Mouse (Mus musculus) kidney, embryonic 16.5 days (tissue): ENCODE measurements around the gene Pla2r1. TPM values are rescaled to one million over a fixed set of nuclear protein-coding genes. Genes with fewer than 3 reads are reported as not detected.

Experiments used
- ATAC-seq: fragments of 200-750 bp; cut with Nextera tagmentation; 2 replicates; pipeline ENCODE4 v1.8.0; 2017; ENCODE audit warnings: moderate TSS enrichment; ENCODE audit not compliant: low FRiP score, low TSS enrichment
- H3K27ac ChIP-seq: fragments of 300-500 bp; sonication (generic); 2 replicates; pipeline ENCODE4 v1.5.1; 2014; ENCODE audit warnings: low read length
- H3K27me3 ChIP-seq: fragments of 300-500 bp; sonication (generic); 2 replicates; pipeline ENCODE4 v1.6.1; 2014; ENCODE audit warnings: low read length, control low read depth, mixed read lengths; ENCODE audit not compliant: insufficient read depth
- H3K36me3 ChIP-seq: fragments of 300-500 bp; sonication (generic); 2 replicates; pipeline ENCODE4 v1.6.1; 2014; ENCODE audit warnings: low read length, control low read depth, mixed read lengths; ENCODE audit not compliant: insufficient read depth
- H3K4me1 ChIP-seq: fragments of 300-500 bp; sonication (generic); 2 replicates; pipeline ENCODE4 v1.6.1; 2014; ENCODE audit warnings: low read length, control low read depth, mixed read lengths; ENCODE audit not compliant: insufficient read depth
- H3K4me2 ChIP-seq: fragments of 300-500 bp; sonication (generic); replicated peaks from 2 replicates; pipeline ENCODE4 v1.6.1; 2014; ENCODE audit warnings: low read depth, low read length
- H3K4me3 ChIP-seq: fragments of 300-500 bp; sonication (generic); 2 replicates; pipeline ENCODE4 v1.5.1; 2014; ENCODE audit warnings: mild to moderate bottlenecking, low read length
- H3K9ac ChIP-seq: fragments of 300-500 bp; sonication (generic); replicated peaks from 2 replicates; pipeline ENCODE4 v1.6.1; 2014; ENCODE audit warnings: low read length
- H3K9me3 ChIP-seq: fragments of 300-500 bp; sonication (generic); 2 replicates; pipeline ENCODE4 v1.6.1; 2016; ENCODE audit warnings: low read length, control low read depth
- WGBS: fragments of 180-500 bp; shearing (Covaris S2); extraction: QIAGEN DNeasy Blood & Tissue Kit; methylation state at CpG from one replicate; pipeline ENCODE4 v1.1.7; 2014; 5-methylcytosine and 5-hydroxymethylcytosine counted together
- polyA plus RNA-seq: library from polyadenylated mRNA; unstranded; fragments of >200 nt; fragmentation: Nextera tagmentation; extraction: Ambion mirVana; gene quantifications from 2 replicates; pipeline ENCODE4 v1.2.1, GENCODE M21; 2015

The Pla2r1 gene
- polyA plus RNA-seq, 1 experiment from 2014 or later = 3.5 TPM

- 94% methylated on average over 1 of the region's 1 CpGs for WGBS
- H3K27me3 ChIP-seq = no peaks in the 10 kb centered on the region
- no peak for ATAC-seq
- 0 out of 2 replicates have a peak, but pooled peaks cover 3% of the 10 kb centered on the region for H3K4me1 ChIP-seq
- no peak overlapping the region for H3K27ac ChIP-seq
- no peak overlapping the region for H3K9ac ChIP-seq
- H3K4me2 ChIP-seq = no peak overlapping the region
- 0 out of 2 replicates have a peak, but pooled peaks cover 5% of the 10 kb centered on the region for H3K9me3 ChIP-seq
- H3K4me3 ChIP-seq = no peak overlapping the region
- no peaks in the 10 kb centered on the region for H3K36me3 ChIP-seq
Measured at GRCm38 (mm10) chr2:60510718-60511117, 42.4 kb downstream of the Pla2r1 start.

- Histone ChIP-seq H3K4me1 (no peaks in the 10 kb centered on the region), H3K9ac (no peak overlapping the region), H3K4me2 (no peak overlapping the region), H3K36me3 (no peaks in the 10 kb centered on the region), H3K9me3 (0 out of 2 replicates have a peak, but pooled peaks cover 5% of the 10 kb centered on the region), H3K4me3 (no peak overlapping the region), H3K27ac (no peak overlapping the region), H3K27me3 (no peaks in the 10 kb centered on the region)
- 28% methylated on average over 2 of the region's 2 CpGs for WGBS
- no peak for ATAC-seq
Measured at GRCm38 (mm10) chr2:60505145-60505544, 48.0 kb downstream of the Pla2r1 start.

- Histone ChIP-seq H3K27me3 (no peaks in the 10 kb centered on the region), H3K9me3 (0 out of 2 replicates have a peak, but pooled peaks cover 5% of the 10 kb centered on the region), H3K4me1 (no peaks in the 10 kb centered on the region), H3K27ac (no peak overlapping the region), H3K4me2 (no peak overlapping the region), H3K9ac (no peak overlapping the region), H3K4me3 (no peak overlapping the region), H3K36me3 (no peaks in the 10 kb centered on the region)
- ATAC-seq = no peak
- WGBS = 35% methylated on average over 2 of the region's 2 CpGs
Measured at GRCm38 (mm10) chr2:60504718-60505117, 48.4 kb downstream of the Pla2r1 start.

GRCm38 (mm10) chr2:60503991-60504390 lies 49.1 kb downstream of the Pla2r1 start:
- no peaks in the 10 kb centered on the region for H3K27me3 ChIP-seq
- H3K4me1 ChIP-seq = no peaks in the 10 kb centered on the region
- 83% methylated on average over 4 of the region's 4 CpGs for WGBS
- H3K27ac ChIP-seq = no peak overlapping the region
- H3K4me2 ChIP-seq = no peak overlapping the region
- ATAC-seq = no peak
- no peak overlapping the region for H3K9ac ChIP-seq
- no peaks in the 10 kb centered on the region for H3K36me3 ChIP-seq
- 0 out of 2 replicates have a peak, but pooled peaks cover 5% of the 10 kb centered on the region for H3K9me3 ChIP-seq
- no peak overlapping the region for H3K4me3 ChIP-seq

GRCm38 (mm10) chr2:60500583-60501116 lies 52.5 kb downstream of the Pla2r1 start:
- Histone ChIP-seq H3K4me3 (no peak overlapping the region), H3K9ac (no peak overlapping the region), H3K27ac (no peak overlapping the region), H3K36me3 (no peaks in the 10 kb centered on the region), H3K9me3 (no peaks in the 10 kb centered on the region), H3K4me1 (no peaks in the 10 kb centered on the region), H3K4me2 (no peak overlapping the region), H3K27me3 (no peaks in the 10 kb centered on the region)
- 95% methylated on average over 1 of the region's 1 CpGs for WGBS
- ATAC-seq = no peak

- Histone ChIP-seq H3K27ac (no peak overlapping the region), H3K27me3 (no peaks in the 10 kb centered on the region), H3K9me3 (no peaks in the 10 kb centered on the region), H3K36me3 (no peaks in the 10 kb centered on the region), H3K9ac (no peak overlapping the region), H3K4me3 (no peak overlapping the region), H3K4me2 (no peak overlapping the region), H3K4me1 (no peaks in the 10 kb centered on the region)
- no peak for ATAC-seq
- WGBS = 91% methylated on average over 7 of the region's 7 CpGs
Measured at GRCm38 (mm10) chr2:60479906-60480305, 73.2 kb downstream of the Pla2r1 start.

- no peaks in the 10 kb centered on the region for H3K27me3 ChIP-seq
- H3K4me3 ChIP-seq = no peak overlapping the region
- H3K4me2 ChIP-seq = no peak overlapping the region
- H3K4me1 ChIP-seq = no peaks in the 10 kb centered on the region
- no peak overlapping the region for H3K9ac ChIP-seq
- no peaks in the 10 kb centered on the region for H3K36me3 ChIP-seq
- H3K9me3 ChIP-seq = no peaks in the 10 kb centered on the region
- no peak overlapping the region for H3K27ac ChIP-seq
- WGBS = 77% methylated on average over 2 of the region's 2 CpGs
- ATAC-seq = no peak
Measured at GRCm38 (mm10) chr2:60478778-60479177, 74.3 kb downstream of the Pla2r1 start.

- no peaks in the 10 kb centered on the region for H3K36me3 ChIP-seq
- no peak overlapping the region for H3K4me2 ChIP-seq
- no peak overlapping the region for H3K9ac ChIP-seq
- no peak overlapping the region for H3K4me3 ChIP-seq
- 71% methylated on average over 11 of the region's 11 CpGs for WGBS
- H3K9me3 ChIP-seq = no peaks in the 10 kb centered on the region
- H3K27ac ChIP-seq = no peak overlapping the region
- no peak for ATAC-seq
- H3K27me3 ChIP-seq = no peaks in the 10 kb centered on the region
- no peaks in the 10 kb centered on the region for H3K4me1 ChIP-seq
Measured at GRCm38 (mm10) chr2:60468901-60469770, 84.0 kb downstream of the Pla2r1 start.

- no peaks in the 10 kb centered on the region for H3K36me3 ChIP-seq
- H3K27me3 ChIP-seq = no peaks in the 10 kb centered on the region
- H3K9me3 ChIP-seq = no peaks in the 10 kb centered on the region
- H3K27ac ChIP-seq = no peak overlapping the region
- no peak overlapping the region for H3K4me2 ChIP-seq
- H3K9ac ChIP-seq = no peak overlapping the region
- WGBS = 76% methylated on average over 7 of the region's 7 CpGs
- H3K4me1 ChIP-seq = no peaks in the 10 kb centered on the region
- no peak; the same call in 1 of the 2 replicates for ATAC-seq
- H3K4me3 ChIP-seq = no peak overlapping the region
Measured at GRCm38 (mm10) chr2:60452376-60452775, 100.7 kb downstream of the Pla2r1 start.
